Mouse (Mus musculus): Measurements from ENCODE around the gene Kcnj15.

The Kcnj15 gene

DNA sequence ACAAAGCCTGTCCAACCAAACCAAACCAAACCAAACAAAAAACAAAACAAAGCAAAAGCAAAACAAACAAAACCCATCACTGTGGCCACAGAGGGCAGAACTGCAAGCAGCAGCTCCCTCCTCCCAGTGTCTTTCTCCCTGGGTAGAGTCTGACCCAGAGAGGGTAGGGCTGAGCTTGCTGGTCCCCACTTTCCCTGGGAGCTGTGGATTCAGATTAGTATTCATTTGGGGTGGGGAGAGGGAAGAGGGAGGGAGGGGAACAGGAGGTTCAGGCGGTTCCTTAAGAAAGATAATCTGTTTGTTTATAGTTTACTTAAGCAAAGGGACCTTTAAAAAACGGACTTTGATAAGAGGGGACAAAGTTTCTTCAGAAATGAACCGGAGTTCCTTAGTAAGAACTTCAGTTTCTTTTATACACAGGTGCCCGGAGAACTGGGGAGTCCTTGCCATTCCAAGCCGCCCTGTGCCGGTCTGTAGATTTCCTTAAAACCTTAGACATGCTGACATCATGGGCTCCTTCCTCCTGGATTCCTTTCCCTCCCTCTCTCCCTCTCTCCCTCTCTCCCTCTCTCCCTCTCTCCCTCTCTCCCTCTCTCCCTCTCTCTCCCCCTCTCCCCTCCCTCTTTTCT lies at the start of gene Kcnj15:
Gene Kcnj15, plus strand, starts transcription at position 293 of the 629 bp plus-strand sequence.
- peak; percentile 48 for DNase-seq

DNA sequence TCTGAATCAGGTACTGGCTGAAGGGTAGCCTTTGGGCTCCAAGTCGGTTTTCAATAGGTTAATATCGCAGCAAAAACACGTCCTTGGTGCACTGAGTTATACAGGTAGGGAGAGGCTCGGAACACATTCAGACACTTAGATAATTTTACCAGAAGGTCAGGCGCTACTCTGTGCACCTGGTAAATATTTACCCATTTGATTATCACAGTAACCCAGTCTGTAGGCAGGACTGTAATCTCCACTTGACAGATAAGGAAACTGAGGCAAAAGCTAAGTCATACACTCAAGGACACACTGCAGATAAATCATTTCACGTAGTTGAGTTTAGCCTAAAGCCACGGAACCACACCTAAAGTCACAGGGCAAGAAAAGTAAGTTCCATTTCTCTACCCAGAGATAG lies 49.1 kb upstream of the Kcnj15 start:
- DNase-seq, result peak; percentile 31

DNA sequence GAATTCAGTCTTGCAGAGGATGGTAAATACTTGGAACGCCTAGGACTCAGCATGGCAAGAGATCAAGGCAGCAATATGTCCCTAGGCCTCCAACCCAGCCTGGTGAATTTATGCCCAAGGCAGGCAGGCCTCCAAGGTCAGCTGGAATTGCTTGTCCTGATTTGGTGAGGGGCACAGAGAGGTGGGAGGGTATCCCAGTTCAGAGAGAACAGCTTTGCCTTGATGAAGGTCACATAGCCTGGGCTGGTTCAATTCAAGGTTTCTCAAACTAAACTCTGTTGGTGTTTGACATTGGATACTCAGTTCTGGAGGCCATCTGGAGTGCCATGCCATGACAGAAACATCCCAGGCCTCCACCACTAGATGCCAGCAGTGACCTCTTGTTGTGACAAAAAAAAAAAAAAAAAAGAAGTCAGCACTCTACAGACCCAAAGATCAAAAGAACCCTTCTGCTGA lies 48.3 kb upstream of the Kcnj15 start:
- peak; percentile 80 for DNase-seq

DNA sequence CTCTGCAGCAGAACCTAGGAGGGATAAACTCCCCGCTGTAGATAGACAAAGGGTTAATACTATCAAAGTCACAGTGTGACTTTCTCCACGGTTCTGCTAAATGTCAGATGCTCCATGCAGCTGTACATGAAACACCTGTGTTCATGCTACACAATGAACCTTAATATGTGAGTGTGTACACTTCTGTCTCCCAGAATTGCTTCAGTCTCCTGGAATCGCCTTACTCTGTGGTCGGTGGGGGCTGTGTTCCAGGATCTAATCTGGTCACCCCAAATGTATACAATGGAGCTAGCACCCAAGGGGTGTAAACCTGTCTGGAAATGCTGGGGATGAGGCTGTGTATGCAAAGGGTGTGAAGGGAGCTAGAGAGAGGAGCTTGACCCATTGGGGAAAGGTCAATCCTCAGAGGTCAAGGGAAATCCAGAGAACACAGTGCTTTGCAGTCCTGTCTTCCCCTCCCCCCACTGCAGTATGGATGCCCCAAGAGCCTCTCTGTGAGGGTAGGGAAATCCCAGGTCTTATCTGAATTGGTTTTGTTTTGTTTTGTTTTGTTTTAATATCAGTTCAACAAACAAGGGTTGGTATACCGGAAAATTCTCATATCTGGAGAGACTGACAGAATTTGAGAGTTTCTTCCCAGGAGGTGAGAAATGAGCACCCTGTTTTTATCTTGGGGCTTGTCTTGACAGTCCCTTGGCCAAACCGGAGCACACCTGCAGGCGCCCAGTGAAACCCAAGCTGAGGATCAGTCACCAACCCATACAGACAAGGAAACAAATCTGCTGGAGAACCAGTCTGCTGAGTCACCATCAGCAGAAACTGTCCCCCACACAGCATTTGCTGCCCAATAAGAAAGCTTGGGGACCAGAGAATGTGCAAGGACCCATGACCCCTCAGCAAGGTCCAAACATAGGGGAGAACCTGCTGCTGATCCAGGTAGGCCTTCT lies 42.8 kb upstream of the Kcnj15 start:
- peak; percentile 66 for DNase-seq

DNA sequence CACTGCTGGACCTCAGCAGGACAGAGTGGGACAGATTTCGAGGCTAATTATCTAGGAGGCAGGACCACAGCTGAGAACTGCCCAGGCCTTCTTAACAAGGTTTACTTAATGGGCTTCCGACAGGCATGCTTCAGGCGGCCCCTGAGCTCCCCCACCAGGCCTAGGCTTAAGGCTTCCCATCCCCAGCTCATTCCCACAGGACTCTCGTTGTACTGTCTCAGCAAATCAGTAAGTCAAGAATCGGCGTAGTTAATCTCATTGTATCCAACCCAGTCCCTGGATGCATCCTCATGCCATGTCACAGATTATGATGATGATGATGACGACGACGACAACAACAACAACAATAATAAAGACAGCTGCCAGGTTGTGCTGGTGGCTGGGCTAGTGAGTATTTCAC lies 41.6 kb upstream of the Kcnj15 start:
- DNase-seq, result peak; percentile 37

DNA sequence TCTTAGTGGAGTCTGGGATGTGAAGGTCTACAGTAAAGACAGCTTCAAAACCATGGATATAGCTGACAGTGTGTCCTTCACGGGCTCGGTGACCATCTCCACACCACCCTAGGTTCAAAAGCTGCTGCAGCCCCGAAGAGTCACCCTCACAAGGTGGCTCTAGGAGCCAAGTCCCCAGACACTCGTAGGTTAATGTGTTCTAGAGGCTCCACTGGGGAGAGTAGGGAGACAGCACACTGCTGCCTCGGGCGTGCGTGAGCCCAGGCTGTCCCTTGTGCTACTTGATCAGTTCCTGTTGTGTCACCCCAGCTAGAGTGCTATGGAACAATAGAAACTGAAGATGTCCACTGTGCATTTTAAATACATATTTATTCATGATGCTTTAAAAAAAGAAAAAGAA lies 41.0 kb upstream of the Kcnj15 start:
- DNase-seq, result peak; percentile 83

DNA sequence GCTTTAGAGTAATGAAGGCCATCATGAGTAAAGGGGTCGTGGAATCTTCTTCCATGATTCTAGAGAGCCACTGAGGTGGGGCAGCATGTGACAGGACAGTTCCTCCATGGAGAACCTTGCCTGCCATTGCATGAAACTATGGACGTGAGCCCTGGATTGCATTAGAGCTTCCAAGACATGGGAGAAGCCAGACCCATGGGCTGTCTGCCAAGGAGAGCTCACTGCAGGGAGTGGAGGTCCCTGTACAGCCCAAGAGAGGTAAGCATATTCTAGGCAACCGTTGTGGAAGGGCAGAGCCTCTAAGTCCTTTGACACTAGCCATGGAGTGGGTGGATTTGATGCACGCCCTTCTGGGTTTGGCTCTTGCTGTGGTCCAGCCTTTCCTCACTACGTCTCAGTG lies 40.5 kb upstream of the Kcnj15 start:
- DNase-seq, result peak; percentile 61

DNA sequence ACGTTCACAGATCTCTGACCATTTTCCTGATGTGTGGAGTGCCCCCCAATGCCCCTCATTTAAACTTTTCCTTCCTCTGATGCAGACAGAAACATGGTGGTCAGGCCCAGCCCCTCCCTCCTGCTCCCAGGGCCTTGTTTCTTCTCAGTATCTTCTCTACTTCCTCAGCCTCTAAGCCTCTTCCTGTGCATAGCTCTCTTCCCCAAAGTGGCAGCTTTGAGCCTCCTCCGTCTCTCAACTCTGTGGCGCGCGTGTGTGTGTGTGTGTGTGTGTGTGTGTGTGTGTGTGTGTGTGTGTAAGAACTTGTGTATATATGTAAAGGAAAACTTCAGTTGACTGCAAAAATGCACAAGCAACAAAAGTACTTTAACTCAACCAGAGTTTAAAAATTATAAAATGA lies 38.6 kb upstream of the Kcnj15 start:
- no peak for DNase-seq

DNA sequence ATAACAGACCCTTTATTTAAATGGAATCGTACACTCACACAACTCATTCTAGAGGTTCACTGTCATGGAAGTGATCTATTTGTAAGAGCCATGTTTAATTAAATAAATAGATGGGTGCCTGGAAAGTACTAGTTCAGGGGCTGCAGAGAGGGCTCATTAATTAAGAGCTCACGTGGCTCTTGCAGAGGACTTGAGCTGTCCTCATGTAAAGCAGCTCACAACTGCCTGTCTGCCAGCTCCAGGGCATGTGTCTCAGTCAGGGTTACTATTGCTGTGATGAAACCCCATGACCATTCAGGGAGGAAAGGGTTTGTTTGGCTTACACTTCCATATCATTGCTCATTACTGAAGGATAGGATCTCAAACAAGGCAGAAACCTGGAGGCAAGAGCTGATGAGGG lies 37.9 kb upstream of the Kcnj15 start:
- DNase-seq, result no peak

DNA sequence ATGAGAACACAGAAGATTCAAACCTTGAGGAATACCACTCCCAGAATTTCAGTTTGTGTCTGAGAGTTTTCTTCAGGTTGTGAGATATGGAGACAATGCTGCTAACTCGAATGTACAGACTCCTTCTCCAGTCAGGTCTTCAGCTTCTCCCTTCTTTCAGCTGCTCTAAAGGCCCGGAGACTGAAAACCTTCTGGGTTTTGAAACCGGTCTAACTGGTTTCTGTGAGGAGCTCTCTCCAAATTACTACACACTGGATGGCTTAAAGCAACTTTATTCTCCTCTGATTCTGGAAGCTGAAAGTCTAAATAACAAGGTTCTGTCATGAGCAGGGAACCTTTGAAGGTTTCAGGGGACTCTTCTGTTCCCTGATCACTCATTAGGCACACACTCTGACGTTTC lies 36.3 kb upstream of the Kcnj15 start:
- DNase-seq, result peak; percentile 5

DNA sequence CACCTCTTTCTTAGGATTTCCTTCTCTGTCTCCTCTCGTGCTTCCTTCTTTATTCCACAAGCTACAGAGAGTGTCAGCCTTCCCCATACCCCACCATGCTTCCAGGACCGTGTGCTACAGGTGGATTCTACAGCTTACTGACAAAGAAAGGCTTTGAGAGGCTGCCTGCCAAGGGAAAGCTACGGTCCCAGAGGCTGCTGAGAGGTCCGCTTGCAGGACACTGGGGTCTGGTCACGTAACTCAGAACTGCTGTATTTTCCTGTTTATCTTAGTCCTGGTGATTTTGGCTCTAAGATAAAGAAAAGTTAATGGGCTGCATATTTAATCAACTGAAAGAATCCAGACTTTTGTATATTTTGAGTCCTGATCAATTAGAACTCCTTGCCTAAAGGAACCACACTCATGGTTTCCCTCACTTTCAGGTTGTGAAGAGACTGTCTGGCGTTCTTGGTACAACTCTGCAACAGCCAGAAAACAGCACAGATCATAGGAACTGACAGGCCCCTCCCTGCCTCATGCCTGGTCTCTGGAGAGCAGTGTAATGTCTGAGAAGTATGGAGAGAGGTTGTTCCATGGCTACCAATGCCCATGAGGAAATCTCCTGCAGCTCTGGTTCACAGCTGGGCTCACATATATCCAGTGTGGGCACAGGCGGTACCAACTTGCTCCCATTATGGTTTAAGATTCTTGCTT lies 35.2 kb upstream of the Kcnj15 start:
- peak; percentile 59 for DNase-seq

DNA sequence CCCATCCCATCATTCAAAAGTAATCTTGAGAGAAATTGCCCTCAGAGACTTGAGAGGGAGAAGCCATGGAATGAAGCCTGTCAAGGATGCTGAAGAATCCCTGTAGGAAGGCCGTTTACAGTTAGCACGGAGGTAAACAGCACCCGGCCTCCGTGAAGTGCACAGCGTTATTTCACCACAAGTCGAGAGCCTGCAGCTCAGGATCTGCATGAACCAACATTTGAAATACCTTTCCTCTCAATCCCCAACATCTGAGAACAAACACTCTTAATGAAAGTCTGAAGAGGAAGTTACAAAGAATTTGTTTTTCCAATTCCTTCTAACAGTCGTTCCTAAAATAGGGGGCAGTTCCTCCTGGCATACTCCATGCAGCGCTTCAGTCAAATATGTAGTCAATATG lies 33.9 kb upstream of the Kcnj15 start:
- DNase-seq, result peak; percentile 30

DNA sequence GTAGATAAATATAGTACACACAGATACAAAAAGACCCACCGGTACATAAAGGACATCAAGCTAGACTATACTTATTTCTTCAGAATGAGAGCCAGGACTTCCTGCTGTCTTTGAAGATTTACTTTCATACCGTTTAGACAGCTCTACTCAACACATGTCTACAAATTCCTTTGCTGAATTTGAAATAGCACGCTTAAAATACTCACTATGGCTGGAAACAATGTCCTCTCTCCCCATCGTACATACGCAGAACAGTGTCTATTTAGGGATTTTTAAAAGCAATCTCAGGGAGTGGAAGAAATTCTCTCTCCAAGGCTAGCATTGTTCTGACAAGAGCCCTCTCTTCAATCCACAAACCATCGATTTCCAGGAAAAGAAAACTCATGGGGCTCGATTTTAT lies 32.1 kb upstream of the Kcnj15 start:
- no peak for DNase-seq

DNA sequence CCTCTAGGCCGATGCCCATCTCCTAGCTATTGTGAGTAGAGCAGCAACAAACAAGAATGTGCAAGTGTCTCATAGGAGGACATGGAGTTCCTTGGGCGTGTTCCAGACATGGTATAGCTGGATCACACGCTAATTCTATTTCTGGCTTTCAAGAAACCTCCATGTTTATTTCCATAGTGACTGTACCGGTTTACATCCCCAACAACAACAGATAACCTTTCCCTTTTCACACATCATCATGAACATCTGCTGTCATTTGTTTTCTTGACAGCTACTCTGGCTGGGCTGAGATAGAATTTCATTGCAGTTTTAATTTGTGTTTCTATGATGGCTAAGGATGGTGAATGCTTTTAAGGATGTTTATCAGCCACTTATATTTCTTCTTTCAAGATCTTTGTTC lies 25.6 kb upstream of the Kcnj15 start:
- peak; percentile 73 for DNase-seq

DNA sequence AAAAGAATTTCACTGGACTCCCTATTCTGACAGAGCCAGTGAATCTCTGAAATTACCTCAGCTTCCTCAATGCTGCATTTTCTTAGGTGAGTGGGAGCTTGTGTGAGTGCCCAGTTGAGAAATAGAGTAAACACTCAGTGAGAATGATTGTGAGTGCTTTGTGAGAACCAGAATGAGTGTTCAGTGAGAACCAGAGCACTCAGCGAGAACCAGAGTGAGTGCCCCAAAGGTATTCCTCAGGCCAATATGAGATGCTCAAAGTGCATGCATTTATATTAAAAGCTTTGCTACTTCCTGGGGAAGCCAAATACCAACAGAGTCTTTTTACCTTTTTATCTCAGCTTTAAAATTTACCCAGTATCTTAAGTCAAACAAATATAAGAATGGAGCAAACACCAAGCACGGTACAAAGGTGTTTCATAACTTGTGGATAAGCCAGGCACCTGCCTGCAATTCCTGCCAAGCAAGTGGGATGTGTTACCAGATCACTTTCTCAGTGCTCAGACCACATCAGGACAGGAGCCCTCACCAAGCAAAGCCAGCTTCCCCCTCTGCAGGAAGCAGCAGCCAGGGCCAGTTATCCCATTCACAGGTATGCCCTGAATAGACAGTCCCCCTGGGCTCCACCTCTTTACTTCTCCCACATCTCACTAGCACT lies 22.3 kb upstream of the Kcnj15 start:
- DNase-seq, result peak; percentile 63

DNA sequence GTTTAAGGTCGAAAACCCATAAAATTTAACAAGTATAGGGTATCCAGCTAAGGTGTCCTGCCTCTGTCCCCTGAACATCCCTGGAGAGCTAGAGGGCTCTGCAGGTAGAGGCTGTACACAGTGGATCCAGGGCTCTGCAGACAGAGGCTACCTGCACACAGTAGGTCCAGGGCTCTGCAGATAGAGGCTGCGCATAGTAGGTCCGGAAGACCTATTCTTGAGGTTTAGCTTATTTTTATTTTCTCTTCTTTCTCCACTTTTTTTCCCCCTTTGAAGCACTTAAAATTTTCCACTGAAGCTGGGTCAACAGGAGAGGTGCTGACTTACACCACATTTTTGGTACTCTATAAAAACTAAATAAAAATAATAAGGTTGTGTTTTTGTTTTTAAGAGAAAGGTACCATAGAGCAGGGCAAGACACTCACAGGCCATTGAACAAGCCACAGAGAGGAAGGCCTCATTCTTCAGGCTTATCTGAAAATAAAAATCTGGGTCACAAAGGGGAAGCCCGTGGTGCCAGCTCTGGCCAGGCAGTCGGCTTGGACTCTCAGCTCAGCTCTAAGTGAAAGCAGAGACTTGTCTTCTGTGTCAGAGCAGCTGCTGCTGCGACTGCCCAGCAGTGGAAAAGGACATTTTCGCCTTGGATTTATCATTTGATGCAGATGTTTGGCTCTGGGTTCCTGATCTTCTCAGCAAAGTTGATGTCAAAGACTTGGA lies 18.0 kb upstream of the Kcnj15 start:
- peak; percentile 85 for DNase-seq

DNA sequence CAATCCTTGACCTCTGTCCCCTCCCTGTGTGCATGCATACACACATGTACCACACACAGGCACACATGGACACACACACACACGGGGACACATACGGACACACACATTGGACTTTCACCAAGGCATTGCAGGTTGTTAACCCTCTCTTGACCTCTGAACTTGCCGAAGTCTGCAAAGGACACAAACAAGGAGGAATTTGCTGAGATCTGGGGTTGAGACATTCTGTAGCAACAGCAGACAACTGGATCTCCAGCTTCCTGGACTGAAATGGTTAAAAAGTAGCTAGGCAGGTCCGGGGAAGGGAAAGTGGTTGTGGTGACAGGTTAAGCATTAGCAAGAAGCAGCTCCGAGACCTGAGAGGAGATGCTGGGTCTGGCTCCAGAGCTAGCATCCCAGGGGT lies 16.7 kb upstream of the Kcnj15 start:
- peak; percentile 82 for DNase-seq

DNA sequence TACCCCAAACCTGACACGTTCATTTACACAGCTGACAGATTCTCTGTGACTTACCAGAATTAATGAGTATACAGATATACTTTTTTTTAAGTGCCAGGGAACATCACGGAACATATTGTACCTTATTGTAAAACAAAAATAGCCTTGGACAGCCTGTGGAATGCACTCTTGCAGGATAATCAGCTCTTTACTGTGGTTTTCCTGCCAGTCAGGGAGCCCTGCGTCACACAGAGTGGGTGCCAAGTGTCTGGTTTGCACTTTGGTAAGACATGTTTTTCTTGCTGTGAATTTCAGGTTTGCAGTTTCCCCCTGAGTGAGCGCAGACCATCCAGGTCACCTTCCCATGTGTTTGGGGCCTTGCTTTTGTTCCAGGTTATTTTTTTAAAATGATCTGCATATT lies 15.8 kb upstream of the Kcnj15 start:
- peak; percentile 97 for DNase-seq

DNA sequence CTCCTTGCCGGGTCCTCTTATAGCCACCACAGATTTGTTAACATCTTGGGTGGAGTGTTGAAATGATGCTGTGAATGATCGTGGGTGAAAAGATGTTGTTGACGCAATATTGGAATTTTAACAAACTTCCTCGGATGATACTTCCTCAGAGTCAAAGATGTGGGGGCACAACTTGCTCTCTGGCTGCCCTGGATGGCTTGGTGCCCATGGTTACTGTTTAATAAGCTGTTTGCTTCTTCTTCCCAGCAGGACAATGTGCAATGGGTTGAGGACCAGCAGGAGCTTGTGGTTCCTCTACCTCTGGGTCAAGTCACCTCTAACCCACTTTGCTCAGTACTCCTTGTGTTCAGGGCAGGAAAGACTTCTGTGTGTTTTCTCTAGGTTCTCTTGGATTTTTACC lies 15.2 kb upstream of the Kcnj15 start:
- no peak for DNase-seq

DNA sequence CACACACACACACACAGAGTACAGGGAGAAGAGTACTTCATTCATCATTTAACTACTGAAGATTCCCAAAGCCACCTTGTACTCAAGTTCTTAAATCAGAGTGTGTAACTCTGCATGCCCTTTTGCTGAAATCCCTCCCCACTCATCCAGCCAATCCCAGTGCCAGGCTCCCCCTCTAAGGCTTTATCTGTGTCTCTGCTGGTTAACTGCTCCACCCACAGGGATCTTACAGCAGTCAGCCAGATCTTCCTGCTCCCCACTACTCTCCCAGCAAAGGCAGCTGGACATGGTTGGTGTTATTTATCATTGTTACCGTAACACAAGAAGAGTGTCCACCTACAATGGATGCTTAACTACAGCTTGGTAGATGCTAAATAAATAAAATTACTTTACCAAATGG lies 14.0 kb upstream of the Kcnj15 start:
- DNase-seq, result peak; percentile 60

DNA sequence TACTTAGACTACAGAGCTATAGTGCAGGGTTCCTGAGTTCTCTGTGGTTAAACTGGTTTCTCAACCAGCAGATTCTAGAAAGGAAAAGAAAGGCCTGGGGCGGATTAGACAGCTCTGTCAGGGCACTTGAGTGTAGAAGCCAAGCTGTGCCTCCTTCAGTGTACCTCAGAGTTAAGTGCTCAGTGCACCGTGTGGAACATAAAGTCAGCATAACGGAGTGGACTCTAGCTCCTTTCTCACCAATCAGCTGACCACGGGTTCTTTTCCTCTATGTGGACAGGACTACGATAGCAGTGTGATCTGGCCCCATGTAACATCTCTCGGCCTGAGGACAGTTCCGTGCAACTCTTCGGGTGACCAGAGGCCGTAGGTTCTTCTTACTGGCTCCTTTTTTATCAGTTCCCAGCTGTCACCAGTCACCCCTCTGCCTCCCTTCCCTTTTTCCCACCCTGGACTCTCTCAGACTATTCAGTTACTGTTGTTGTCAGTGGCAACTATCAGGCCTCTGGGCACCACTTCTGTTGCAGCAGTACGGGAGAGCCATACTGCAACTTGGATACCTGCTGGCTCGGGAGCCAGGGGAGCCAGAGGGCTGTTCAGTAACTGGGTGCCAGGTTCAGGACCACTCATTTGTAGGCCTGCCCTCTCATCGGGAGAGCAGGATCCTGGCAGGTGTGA lies 12.6 kb upstream of the Kcnj15 start:
- DNase-seq, result peak; percentile 87

DNA sequence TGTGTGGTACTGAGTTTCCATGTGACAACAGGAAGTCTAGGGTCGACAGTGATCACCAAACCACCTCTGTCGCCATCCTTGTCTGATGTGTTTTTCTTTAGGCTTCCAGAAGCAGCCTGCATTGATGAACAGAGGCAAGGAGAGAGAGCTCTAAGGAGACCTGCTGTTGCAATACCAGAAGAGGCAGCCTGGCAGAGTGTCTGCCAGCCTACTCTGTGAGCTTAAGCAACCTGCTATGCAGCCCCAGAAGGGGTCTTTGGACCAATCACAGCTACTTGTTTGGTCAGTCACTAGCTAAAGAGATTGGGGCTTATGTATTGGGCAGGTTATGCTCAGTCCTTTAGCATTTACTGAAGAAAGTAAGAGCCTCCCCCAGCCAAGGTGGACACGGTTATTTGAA lies 11.9 kb upstream of the Kcnj15 start:
- DNase-seq, result peak; percentile 50
